Mouse (Mus musculus): ENCODE results near the gene Klhl29. TPM values are rescaled to one million over a fixed set of nuclear protein-coding genes. Genes with fewer than 3 reads are reported as not detected.

Gene Klhl29
- polyA plus RNA-seq, 1 experiment from 2014 or later, result 2.9 TPM

- WGBS, result 68% methylated on average over 6 of the region's 6 CpGs
- ATAC-seq (ENCODE audit: insufficient number of reproducible peaks, insufficient read depth, low FRiP score, low TSS enrichment, low read depth), result no peak
- H3K4me1 ChIP-seq (replicated peaks), result no peaks in the 10 kb centered on the region; the same call in 1 of the 2 replicates
Measured at GRCm38 (mm10) chr12:5108613-5109012, 266.9 kb downstream of the Klhl29 start.

DNA sequence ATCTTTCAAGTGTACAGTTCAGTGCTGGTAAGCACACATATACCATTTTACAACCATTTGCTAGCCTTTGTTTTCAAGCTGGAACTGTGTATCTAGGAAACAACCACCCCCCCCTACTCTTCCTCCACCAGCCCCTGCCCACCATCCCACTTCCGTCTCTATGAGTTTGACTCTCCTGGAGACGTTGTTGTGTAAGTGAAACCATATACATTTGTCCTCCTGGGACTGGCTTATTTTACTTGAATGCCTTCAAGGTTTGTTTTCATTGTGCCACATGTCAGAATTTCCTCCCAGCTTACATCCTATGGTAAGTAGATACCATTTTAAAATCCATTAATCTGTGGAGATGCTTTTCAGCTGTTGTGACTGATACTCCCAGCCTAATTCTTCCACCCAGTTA lies 267.7 kb downstream of the Klhl29 start:
- Histone ChIP-seq H3K27me3 (no peaks in the 10 kb centered on the region), H3K4me2 (no peak overlapping the region), H3K4me1 (replicated peaks) (no peaks in the 10 kb centered on the region; the same call in 1 of the 2 replicates), H3K27ac (no peak overlapping the region), H3K36me3 (0 out of 2 replicates have a peak, but pooled peaks cover 3% of the 10 kb centered on the region), H3K4me3 (replicated peaks) (no peak overlapping the region), H3K9me3 (no peaks in the 10 kb centered on the region), H3K9ac (replicated peaks) (no peak overlapping the region)
- ATAC-seq (ENCODE audit: insufficient number of reproducible peaks, insufficient read depth, low FRiP score, low TSS enrichment, low read depth), result no peak
- WGBS, result 43% methylated on average over 2 of the region's 2 CpGs

More at GRCm38 (mm10) chr12:5108613-5109012, 266.9 kb downstream of the Klhl29 start:
- Histone ChIP-seq H3K27me3 (no peaks in the 10 kb centered on the region), H3K4me3 (replicated peaks) (no peak overlapping the region), H3K9me3 (no peaks in the 10 kb centered on the region), H3K4me2 (no peak overlapping the region), H3K36me3 (0 out of 2 replicates have a peak, but pooled peaks cover 3% of the 10 kb centered on the region), H3K27ac (no peak overlapping the region), H3K9ac (replicated peaks) (no peak overlapping the region)

GRCm38 (mm10) chr12:5104422-5105052 lies 270.9 kb downstream of the Klhl29 start:
- H3K9ac ChIP-seq (replicated peaks), result no peak overlapping the region
- 87% methylated on average over 9 of the region's 9 CpGs for WGBS
- no peak overlapping the region for H3K4me3 ChIP-seq (replicated peaks)
- H3K4me2 ChIP-seq, result no peak overlapping the region
- ATAC-seq (ENCODE audit: insufficient number of reproducible peaks, insufficient read depth, low FRiP score, low TSS enrichment, low read depth), result no peak
- H3K36me3 ChIP-seq, result peaks cover 9% of the 10 kb centered on the region; the same call in 1 of the 2 replicates
- H3K4me1 ChIP-seq (replicated peaks), result no peaks in the 10 kb centered on the region; the same call in 1 of the 2 replicates
- no peaks in the 10 kb centered on the region for H3K9me3 ChIP-seq
- no peaks in the 10 kb centered on the region for H3K27me3 ChIP-seq
- H3K27ac ChIP-seq, result no peak overlapping the region

GRCm38 (mm10) chr12:5101411-5102024 lies 274.0 kb downstream of the Klhl29 start:
- Histone ChIP-seq H3K4me2 (no peak overlapping the region), H3K9me3 (no peaks in the 10 kb centered on the region), H3K4me1 (replicated peaks) (no peaks in the 10 kb centered on the region), H3K9ac (replicated peaks) (no peak overlapping the region), H3K27me3 (no peaks in the 10 kb centered on the region), H3K27ac (no peak overlapping the region), H3K4me3 (replicated peaks) (no peak overlapping the region), H3K36me3 (peaks cover 16% of the 10 kb centered on the region; the same call in 1 of the 2 replicates)
- ATAC-seq (ENCODE audit: insufficient number of reproducible peaks, insufficient read depth, low FRiP score, low TSS enrichment, low read depth), result no peak
- 82% methylated on average over 13 of the region's 13 CpGs for WGBS

- Histone ChIP-seq H3K4me2 (no peak overlapping the region), H3K27me3 (no peaks in the 10 kb centered on the region), H3K4me3 (replicated peaks) (no peak overlapping the region), H3K27ac (no peak overlapping the region), H3K9me3 (no peaks in the 10 kb centered on the region), H3K4me1 (replicated peaks) (no peaks in the 10 kb centered on the region), H3K9ac (replicated peaks) (no peak overlapping the region), H3K36me3 (peaks cover 16% of the 10 kb centered on the region; the same call in 1 of the 2 replicates)
- 89% methylated on average over 9 of the region's 9 CpGs for WGBS
- no peak for ATAC-seq (ENCODE audit: insufficient number of reproducible peaks, insufficient read depth, low FRiP score, low TSS enrichment, low read depth)
Measured at GRCm38 (mm10) chr12:5099572-5099971, 275.9 kb downstream of the Klhl29 start.

DNA sequence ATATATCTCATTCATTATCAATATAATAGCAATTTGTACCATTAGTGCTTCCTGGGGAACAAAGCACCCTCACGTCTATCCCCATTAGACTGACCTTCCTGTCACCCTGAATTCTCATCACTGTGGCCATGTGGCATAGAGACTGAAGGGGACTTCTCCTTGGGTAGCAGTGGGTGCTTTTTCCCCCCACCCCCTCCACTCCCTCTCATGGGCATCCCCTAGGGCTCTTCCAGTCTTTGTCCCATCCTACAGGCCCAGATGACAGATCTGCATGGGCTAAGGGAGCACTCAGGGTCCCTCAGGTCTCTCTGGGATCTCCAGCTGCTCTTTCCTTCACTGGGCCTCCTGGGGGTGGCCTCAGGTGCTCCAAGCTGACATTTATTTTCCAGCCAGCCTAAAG lies 286.8 kb downstream of the Klhl29 start:
- H3K4me3 ChIP-seq (replicated peaks), result no peak overlapping the region
- no peak overlapping the region for H3K4me2 ChIP-seq
- no peaks in the 10 kb centered on the region for H3K4me1 ChIP-seq (replicated peaks)
- H3K9me3 ChIP-seq, result no peaks in the 10 kb centered on the region
- H3K36me3 ChIP-seq, result peaks cover 48% of the 10 kb centered on the region
- ATAC-seq (ENCODE audit: insufficient number of reproducible peaks, insufficient read depth, low FRiP score, low TSS enrichment, low read depth), result no peak
- H3K27me3 ChIP-seq, result no peaks in the 10 kb centered on the region
- H3K27ac ChIP-seq, result no peak overlapping the region
- WGBS, result 79% methylated on average over 1 of the region's 1 CpGs
- H3K9ac ChIP-seq (replicated peaks), result no peak overlapping the region

- Histone ChIP-seq H3K9ac (replicated peaks) (no peak overlapping the region), H3K27ac (no peak overlapping the region), H3K4me3 (replicated peaks) (no peak overlapping the region), H3K9me3 (no peaks in the 10 kb centered on the region), H3K4me2 (no peak overlapping the region), H3K36me3 (peaks cover 48% of the 10 kb centered on the region), H3K27me3 (no peaks in the 10 kb centered on the region), H3K4me1 (replicated peaks) (no peaks in the 10 kb centered on the region)
- ATAC-seq (ENCODE audit: insufficient number of reproducible peaks, insufficient read depth, low FRiP score, low TSS enrichment, low read depth), result no peak
- WGBS, result 60% methylated on average over 10 of the region's 10 CpGs
Measured at GRCm38 (mm10) chr12:5087787-5088519, 287.5 kb downstream of the Klhl29 start.

DNA sequence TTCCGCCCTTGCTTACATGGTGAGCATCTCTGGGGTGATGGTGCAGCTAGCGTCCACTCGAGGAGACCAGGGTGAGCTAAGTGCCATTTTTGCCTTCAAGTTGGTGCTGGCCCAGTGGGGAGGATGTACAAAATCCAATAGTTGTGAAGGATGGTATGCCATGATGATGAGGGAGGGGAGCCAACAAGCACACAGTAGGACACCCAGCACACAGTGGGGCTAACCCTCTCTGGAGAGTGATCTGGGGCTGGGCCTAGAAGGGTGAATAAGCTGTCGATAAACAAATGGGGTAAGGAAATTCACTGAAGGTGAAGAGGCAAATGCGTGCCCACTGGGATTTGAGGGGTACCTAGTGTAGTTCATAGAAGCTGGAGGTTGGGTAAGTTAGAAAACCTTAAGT lies 290.8 kb downstream of the Klhl29 start:
- no peak overlapping the region for H3K9ac ChIP-seq (replicated peaks)
- 93% methylated on average over 5 of the region's 5 CpGs for WGBS
- H3K36me3 ChIP-seq, result peaks cover 48% of the 10 kb centered on the region
- no peak overlapping the region for H3K27ac ChIP-seq
- no peaks in the 10 kb centered on the region for H3K9me3 ChIP-seq
- H3K4me3 ChIP-seq (replicated peaks), result no peak overlapping the region
- no peaks in the 10 kb centered on the region for H3K4me1 ChIP-seq (replicated peaks)
- ATAC-seq (ENCODE audit: insufficient number of reproducible peaks, insufficient read depth, low FRiP score, low TSS enrichment, low read depth), result no peak
- H3K4me2 ChIP-seq, result no peak overlapping the region
- H3K27me3 ChIP-seq, result no peaks in the 10 kb centered on the region

- Histone ChIP-seq H3K4me3 (replicated peaks) (no peak overlapping the region), H3K36me3 (peaks cover 38% of the 10 kb centered on the region), H3K9me3 (no peaks in the 10 kb centered on the region), H3K9ac (replicated peaks) (no peak overlapping the region), H3K27ac (no peak overlapping the region), H3K4me1 (replicated peaks) (no peaks in the 10 kb centered on the region), H3K27me3 (no peaks in the 10 kb centered on the region), H3K4me2 (no peak overlapping the region)
- 93% methylated on average over 4 of the region's 4 CpGs for WGBS
- no peak for ATAC-seq (ENCODE audit: insufficient number of reproducible peaks, insufficient read depth, low FRiP score, low TSS enrichment, low read depth)
Measured at GRCm38 (mm10) chr12:5081480-5081879, 294.0 kb downstream of the Klhl29 start.

DNA sequence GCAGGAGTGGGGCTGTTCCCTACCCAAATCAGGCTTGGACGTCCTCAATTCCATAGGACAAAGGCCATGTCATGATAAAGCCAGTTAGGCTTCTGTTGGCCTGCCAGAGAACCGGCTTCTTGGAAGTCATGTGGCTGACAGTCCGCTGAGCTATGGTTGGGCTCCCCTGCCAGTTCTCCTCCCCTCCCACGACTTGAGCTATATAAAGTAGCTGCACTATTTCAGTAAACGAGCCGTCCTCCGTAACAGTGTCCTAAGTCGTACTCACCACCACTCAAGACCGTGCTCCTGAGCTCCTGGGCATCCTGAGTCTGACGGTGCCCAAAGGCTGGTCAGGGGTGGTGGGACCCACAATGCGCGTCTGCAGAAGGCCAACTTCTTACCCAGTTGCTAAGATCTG lies 302.3 kb downstream of the Klhl29 start:
- no peak for ATAC-seq (ENCODE audit: insufficient number of reproducible peaks, insufficient read depth, low FRiP score, low TSS enrichment, low read depth)
- Histone ChIP-seq H3K4me1 (replicated peaks) (no peaks in the 10 kb centered on the region), H3K4me3 (replicated peaks) (no peak overlapping the region), H3K9me3 (no peaks in the 10 kb centered on the region), H3K27ac (no peak overlapping the region), H3K4me2 (no peak overlapping the region), H3K9ac (replicated peaks) (no peak overlapping the region), H3K27me3 (no peaks in the 10 kb centered on the region), H3K36me3 (no peaks in the 10 kb centered on the region)
- 81% methylated on average over 12 of the region's 12 CpGs for WGBS

GRCm38 (mm10) chr12:5070131-5070530 lies 305.4 kb downstream of the Klhl29 start:
- no peak for ATAC-seq (ENCODE audit: insufficient number of reproducible peaks, insufficient read depth, low FRiP score, low TSS enrichment, low read depth)
- Histone ChIP-seq H3K9ac (replicated peaks) (no peak overlapping the region), H3K4me2 (no peak overlapping the region), H3K36me3 (no peaks in the 10 kb centered on the region), H3K4me3 (replicated peaks) (no peak overlapping the region), H3K27me3 (no peaks in the 10 kb centered on the region), H3K4me1 (replicated peaks) (no peaks in the 10 kb centered on the region), H3K9me3 (no peaks in the 10 kb centered on the region), H3K27ac (no peak overlapping the region)
- 76% methylated on average over 3 of the region's 3 CpGs for WGBS

Measured in limb, embryonic 12.5 days (tissue).